Mouse (Mus musculus) liver, embryonic 12.5 days (tissue): ENCODE data around the gene Rasa3. TPM values are rescaled to one million over a fixed set of nuclear protein-coding genes. Genes with fewer than 3 reads are reported as not detected.

Experiments
- ATAC-seq: fragments of 200-750 bp; cut with Nextera tagmentation; 2 replicates; pipeline ENCODE4 v1.8.0; 2017; ENCODE audit warnings: moderate number of reproducible peaks, mild to moderate bottlenecking, moderate library complexity
- H3K27ac ChIP-seq: fragments of 300-500 bp; sonication (generic); 2 replicates; pipeline ENCODE4 v1.5.1; 2016; ENCODE audit warnings: mild to moderate bottlenecking
- H3K27me3 ChIP-seq: fragments of 300-500 bp; sonication (generic); replicated peaks from 2 replicates; pipeline ENCODE4 v1.6.1; 2016; ENCODE audit warnings: mild to moderate bottlenecking, moderate library complexity
- H3K36me3 ChIP-seq: fragments of 300-500 bp; sonication (generic); 2 replicates; pipeline ENCODE4 v1.6.1; 2016; ENCODE audit warnings: mild to moderate bottlenecking, moderate library complexity
- H3K4me1 ChIP-seq: fragments of 300-500 bp; sonication (generic); 2 replicates; pipeline ENCODE4 v1.6.1; 2016
- H3K4me2 ChIP-seq: fragments of 300-500 bp; sonication (generic); 2 replicates; pipeline ENCODE4 v1.6.1; 2016; ENCODE audit warnings: mild to moderate bottlenecking, moderate library complexity
- H3K4me3 ChIP-seq: fragments of 300-500 bp; sonication (generic); 2 replicates; pipeline ENCODE4 v1.5.1; 2016; ENCODE audit warnings: mild to moderate bottlenecking, moderate library complexity
- H3K9ac ChIP-seq: fragments of 300-500 bp; sonication (generic); 2 replicates; pipeline ENCODE4 v1.6.1; 2016; ENCODE audit warnings: mild to moderate bottlenecking, moderate library complexity
- H3K9me3 ChIP-seq: fragments of 300-500 bp; sonication (generic); replicated peaks from 2 replicates; pipeline ENCODE4 v1.6.1; 2016; ENCODE audit warnings: mild to moderate bottlenecking, moderate library complexity
- WGBS: fragments of 180-500 bp; shearing (Covaris S2); methylation state at CpG from one replicate; pipeline ENCODE4 v1.1.7; 2016; ENCODE audit not compliant: insufficient replicate concordance; 5-methylcytosine and 5-hydroxymethylcytosine counted together
- polyA plus RNA-seq: library from polyadenylated mRNA; unstranded; fragments of >200 nt; fragmentation: Nextera tagmentation; extraction: Ambion mirVana; gene quantifications from 2 replicates; pipeline ENCODE4 v1.2.1, GENCODE M21; 2016

Rasa3 gene
- polyA plus RNA-seq, 1 experiment from 2014 or later: 30.8 TPM

GRCm38 (mm10) chr8:13644932-13645676 is 32.3 kb downstream of the Rasa3 start:
- Histone ChIP-seq H3K4me2 (0 out of 2 replicates have a peak overlapping the region, but pooled peaks have one; percentile 1), H3K4me3 (no peak overlapping the region), H3K27me3 (no peaks in the 10 kb centered on the region), H3K9me3 (no peaks in the 10 kb centered on the region), H3K4me1 (peaks cover 69% of the 10 kb centered on the region), H3K9ac (no peak overlapping the region), H3K27ac (no peak overlapping the region), H3K36me3 (no peaks in the 10 kb centered on the region)
- 51% methylated on average over 6 of the region's 6 CpGs for WGBS
- ATAC-seq: no peak

- no peaks in the 10 kb centered on the region for H3K36me3 ChIP-seq
- peaks cover 60% of the 10 kb centered on the region for H3K4me1 ChIP-seq
- H3K27ac ChIP-seq: peak overlapping the region; percentile 5; the same call in 1 of the 2 replicates
- 24% methylated on average over 6 of the region's 6 CpGs for WGBS
- no peak overlapping the region for H3K9ac ChIP-seq
- H3K27me3 ChIP-seq: no peaks in the 10 kb centered on the region
- H3K9me3 ChIP-seq: no peaks in the 10 kb centered on the region
- no peak overlapping the region for H3K4me3 ChIP-seq
- no peak for ATAC-seq
- H3K4me2 ChIP-seq: peak overlapping the region; percentile 12; the same call in 1 of the 2 replicates
Observed at GRCm38 (mm10) chr8:13644155-13644554, 33.2 kb downstream of the Rasa3 start.

- H3K27ac ChIP-seq: no peak overlapping the region
- ATAC-seq: no peak
- WGBS: 74% methylated on average over 10 of the region's 10 CpGs
- no peak overlapping the region for H3K4me2 ChIP-seq
- H3K4me1 ChIP-seq: peaks cover 48% of the 10 kb centered on the region
- H3K36me3 ChIP-seq: no peaks in the 10 kb centered on the region
- H3K9ac ChIP-seq: no peak overlapping the region
- no peak overlapping the region for H3K4me3 ChIP-seq
- no peaks in the 10 kb centered on the region for H3K27me3 ChIP-seq
- no peaks in the 10 kb centered on the region for H3K9me3 ChIP-seq
Observed at GRCm38 (mm10) chr8:13642659-13643181, 34.7 kb downstream of the Rasa3 start.

- Histone ChIP-seq H3K4me3 (no peak overlapping the region), H3K27me3 (no peaks in the 10 kb centered on the region), H3K4me1 (peaks cover 44% of the 10 kb centered on the region), H3K9me3 (no peaks in the 10 kb centered on the region), H3K27ac (no peak overlapping the region), H3K36me3 (no peaks in the 10 kb centered on the region), H3K4me2 (no peak overlapping the region), H3K9ac (no peak overlapping the region)
- ATAC-seq: no peak
- WGBS: 66% methylated on average over 9 of the region's 9 CpGs
Observed at GRCm38 (mm10) chr8:13641206-13641605, 36.2 kb downstream of the Rasa3 start.

- Histone ChIP-seq H3K4me2 (no peak overlapping the region), H3K27me3 (no peaks in the 10 kb centered on the region), H3K4me3 (no peak overlapping the region), H3K36me3 (no peaks in the 10 kb centered on the region), H3K4me1 (peaks cover 38% of the 10 kb centered on the region), H3K9me3 (no peaks in the 10 kb centered on the region), H3K9ac (no peak overlapping the region), H3K27ac (no peak overlapping the region)
- ATAC-seq: no peak
- WGBS: 70% methylated on average over 9 of the region's 9 CpGs
Observed at GRCm38 (mm10) chr8:13640452-13640883, 36.9 kb downstream of the Rasa3 start.

GRCm38 (mm10) chr8:13633107-13633506 is 44.3 kb downstream of the Rasa3 start:
- 75% methylated on average over 6 of the region's 6 CpGs for WGBS

GRCm38 (mm10) chr8:13632309-13632708 is 45.1 kb downstream of the Rasa3 start:
- Histone ChIP-seq H3K27ac (no peak overlapping the region), H3K36me3 (peaks cover 35% of the 10 kb centered on the region), H3K9me3 (0 out of 2 replicates have a peak, but pooled peaks cover 5% of the 10 kb centered on the region), H3K27me3 (no peaks in the 10 kb centered on the region), H3K4me1 (peaks cover 15% of the 10 kb centered on the region), H3K4me2 (no peak overlapping the region), H3K9ac (no peak overlapping the region), H3K4me3 (no peak overlapping the region)
- WGBS: 45% methylated on average over 6 of the region's 6 CpGs
- peak; percentile 58 for ATAC-seq

More at GRCm38 (mm10) chr8:13633107-13633506, 44.3 kb downstream of the Rasa3 start:
- no peak overlapping the region for H3K4me3 ChIP-seq
- H3K9me3 ChIP-seq: 0 out of 2 replicates have a peak, but pooled peaks cover 5% of the 10 kb centered on the region
- no peak overlapping the region for H3K27ac ChIP-seq
- H3K9ac ChIP-seq: no peak overlapping the region
- no peak overlapping the region for H3K4me2 ChIP-seq
- H3K4me1 ChIP-seq: peaks cover 15% of the 10 kb centered on the region
- no peaks in the 10 kb centered on the region for H3K27me3 ChIP-seq
- ATAC-seq: no peak
- peaks cover 29% of the 10 kb centered on the region for H3K36me3 ChIP-seq

GRCm38 (mm10) chr8:13630754-13631153 is 46.6 kb downstream of the Rasa3 start:
- 91% methylated on average over 4 of the region's 4 CpGs for WGBS
- H3K9ac ChIP-seq: no peak overlapping the region
- H3K4me3 ChIP-seq: no peak overlapping the region
- no peaks in the 10 kb centered on the region for H3K27me3 ChIP-seq
- peaks cover 19% of the 10 kb centered on the region for H3K4me1 ChIP-seq
- no peak for ATAC-seq
- peaks cover 46% of the 10 kb centered on the region for H3K36me3 ChIP-seq
- no peak overlapping the region for H3K27ac ChIP-seq
- H3K9me3 ChIP-seq: 0 out of 2 replicates have a peak, but pooled peaks cover 8% of the 10 kb centered on the region
- no peak overlapping the region for H3K4me2 ChIP-seq

- 66% methylated on average over 5 of the region's 5 CpGs for WGBS
- no peak overlapping the region for H3K4me3 ChIP-seq
- H3K36me3 ChIP-seq: peaks cover 46% of the 10 kb centered on the region
- H3K9ac ChIP-seq: no peak overlapping the region
- no peak overlapping the region for H3K4me2 ChIP-seq
- peaks cover 19% of the 10 kb centered on the region for H3K4me1 ChIP-seq
- no peaks in the 10 kb centered on the region for H3K27me3 ChIP-seq
- H3K27ac ChIP-seq: no peak overlapping the region
- no peak for ATAC-seq
- 0 out of 2 replicates have a peak, but pooled peaks cover 8% of the 10 kb centered on the region for H3K9me3 ChIP-seq
Observed at GRCm38 (mm10) chr8:13630171-13630570, 47.2 kb downstream of the Rasa3 start.

- Histone ChIP-seq H3K4me3 (no peak overlapping the region), H3K9ac (no peak overlapping the region), H3K9me3 (0 out of 2 replicates have a peak, but pooled peaks cover 8% of the 10 kb centered on the region), H3K27ac (no peak overlapping the region), H3K27me3 (no peaks in the 10 kb centered on the region), H3K4me2 (no peak overlapping the region), H3K36me3 (peaks cover 46% of the 10 kb centered on the region), H3K4me1 (peaks cover 22% of the 10 kb centered on the region)
- 77% methylated on average over 10 of the region's 10 CpGs for WGBS
- ATAC-seq: no peak
Observed at GRCm38 (mm10) chr8:13629351-13630090, 47.9 kb downstream of the Rasa3 start.

GRCm38 (mm10) chr8:13628067-13628466 is 49.3 kb downstream of the Rasa3 start:
- Histone ChIP-seq H3K4me3 (no peak overlapping the region), H3K4me1 (peaks cover 34% of the 10 kb centered on the region), H3K9me3 (0 out of 2 replicates have a peak, but pooled peaks cover 2% of the 10 kb centered on the region), H3K27ac (no peak overlapping the region), H3K9ac (no peak overlapping the region), H3K36me3 (peaks cover 36% of the 10 kb centered on the region), H3K27me3 (no peaks in the 10 kb centered on the region), H3K4me2 (no peak overlapping the region)
- 86% methylated on average over 9 of the region's 9 CpGs for WGBS
- no peak for ATAC-seq

GRCm38 (mm10) chr8:13627591-13627990 is 49.8 kb downstream of the Rasa3 start:
- Histone ChIP-seq H3K36me3 (peaks cover 36% of the 10 kb centered on the region), H3K4me2 (no peak overlapping the region), H3K9ac (no peak overlapping the region), H3K27ac (no peak overlapping the region), H3K9me3 (0 out of 2 replicates have a peak, but pooled peaks cover 2% of the 10 kb centered on the region), H3K27me3 (no peaks in the 10 kb centered on the region), H3K4me1 (peaks cover 32% of the 10 kb centered on the region), H3K4me3 (no peak overlapping the region)
- ATAC-seq: no peak
- WGBS: 79% methylated on average over 5 of the region's 5 CpGs
